Mouse (Mus musculus) CD4-positive naive resting alpha-beta T cell, adult 57 days (primary cell): ENCODE results near the gene Amer3. TPM values are rescaled to one million over a fixed set of nuclear protein-coding genes. Genes with fewer than 3 reads are reported as not detected.

ENCODE experiments used
- total RNA-seq: library from RNA; stranded (reverse); gene quantifications from one replicate; pipeline ENCODE4 v1.2.4, GENCODE M21; 2023

Amer3 gene
- not detected for total RNA-seq

DNA sequence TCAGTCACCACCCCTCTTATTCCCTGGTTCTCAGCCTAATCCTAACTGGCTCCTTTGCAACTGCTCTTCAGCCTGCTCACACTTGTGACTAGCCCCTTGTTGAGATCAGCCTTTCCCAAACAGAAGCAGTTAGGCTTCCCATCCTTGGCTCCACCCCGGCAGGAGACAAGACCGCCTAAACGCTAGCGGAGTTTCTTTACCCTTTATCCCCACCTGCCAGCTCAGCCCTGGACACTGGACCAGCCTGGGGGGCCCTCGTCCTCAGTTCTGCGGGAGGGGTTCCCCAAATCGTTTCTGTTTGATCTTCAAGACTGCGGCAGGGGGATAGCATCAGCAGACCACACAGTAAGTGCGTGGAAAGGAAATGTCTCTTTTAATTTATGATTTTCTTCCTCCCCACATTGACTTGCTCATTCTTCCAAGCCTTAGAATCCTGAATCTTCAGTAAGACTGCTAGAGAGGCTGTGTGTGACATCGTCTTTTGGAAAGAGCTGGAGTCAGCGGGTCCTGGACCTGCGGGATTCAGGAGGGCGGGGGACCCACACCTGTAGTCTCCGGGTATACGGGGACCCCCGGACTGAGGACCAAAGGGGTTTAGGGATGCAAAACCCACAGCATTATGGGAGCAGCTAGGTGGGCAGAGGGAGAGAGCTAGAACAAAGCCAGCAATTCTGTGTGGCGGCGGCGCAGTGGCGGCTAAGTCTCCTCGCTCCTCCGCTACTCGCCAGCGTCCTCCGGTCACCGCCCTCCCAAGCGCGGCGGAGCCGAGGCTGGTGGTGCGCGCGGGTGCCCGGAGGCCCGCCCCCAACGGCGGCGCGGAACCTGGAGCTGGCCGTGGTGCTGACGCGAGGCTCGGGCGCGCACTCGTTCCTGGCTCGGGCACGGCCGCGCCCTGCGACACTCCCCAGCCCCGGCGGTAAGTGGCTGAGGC lies at the start of gene Amer3:
TSS of gene Amer3 (plus strand) at position 807 of the 931 bp plus-strand sequence.

DNA sequence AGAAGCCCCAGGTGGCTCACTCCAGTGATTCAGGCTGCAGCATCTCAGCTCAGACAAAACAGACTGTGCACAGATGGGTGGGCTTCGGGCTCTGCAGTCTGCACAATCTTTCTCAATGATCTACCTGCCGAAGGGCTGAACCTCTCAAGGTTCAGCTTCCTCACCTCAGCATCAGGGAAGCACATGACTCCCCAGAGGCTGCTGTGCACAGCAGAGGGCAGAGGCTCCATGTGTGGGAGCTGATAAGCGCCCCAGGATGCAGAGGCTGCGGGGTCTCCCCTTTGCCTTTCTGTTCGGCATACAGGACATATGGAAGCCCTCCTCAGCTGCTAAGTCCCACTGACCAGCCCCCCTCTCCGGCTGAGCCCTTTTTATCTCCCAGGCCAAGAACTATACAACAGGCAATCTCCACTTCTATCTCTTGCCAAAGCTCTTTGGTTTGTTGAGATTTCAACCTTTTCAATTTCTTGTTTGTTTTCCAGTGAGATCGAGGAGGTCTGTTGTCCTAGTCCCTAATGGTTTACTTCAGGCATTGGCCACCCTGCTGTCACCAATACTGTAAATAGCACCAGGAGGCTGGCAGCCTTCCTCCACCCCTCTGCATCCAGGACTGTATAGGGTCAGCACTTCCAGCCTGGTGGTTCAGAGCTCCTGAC lies 44.3 kb upstream of the Amer3 start, which contains the start of gene Cfc1:
TSS of gene Cfc1 (plus strand) at position 606 of the 656 bp plus-strand sequence.

DNA sequence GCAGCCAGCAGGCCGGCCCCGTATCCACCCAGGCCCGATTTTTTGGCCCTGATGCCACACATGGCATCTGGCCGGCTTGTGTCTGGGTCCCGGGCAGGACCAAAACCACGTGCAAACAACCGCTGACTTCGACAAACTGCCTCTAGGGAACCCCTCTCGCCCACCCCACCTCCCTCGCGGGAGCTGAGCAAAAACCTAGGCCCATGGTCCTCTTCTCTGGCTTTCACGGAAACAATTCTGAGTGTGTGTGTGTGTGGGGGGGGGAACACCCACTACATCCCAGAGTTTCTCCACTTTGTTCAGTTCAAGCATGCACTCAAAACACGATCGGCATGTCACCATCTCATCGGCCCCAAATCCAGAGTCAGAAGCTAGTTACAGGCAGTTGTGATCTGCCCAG lies 18.6 kb upstream of the Amer3 start, which contains the start of gene Prss40:
TSS of gene Prss40 (minus strand) at position 101 of the 400 bp plus-strand sequence.

Other genes starting within 250 kb of the Amer3 start
- 22.5 TPM for gene Ccdc115, start 140.0 kb upstream of the Amer3 start, total RNA-seq
- gene Imp4, start 139.8 kb upstream of the Amer3 start, total RNA-seq: 99.5 TPM
- 202 TPM for gene Ptpn18, start 119.9 kb upstream of the Amer3 start, total RNA-seq
- gene Prss39, start 81.2 kb upstream of the Amer3 start, total RNA-seq: not detected
- gene Cfc1, start 44.0 kb upstream of the Amer3 start, total RNA-seq: not detected
- gene Prss40, start 18.7 kb upstream of the Amer3 start, total RNA-seq: not detected